Mouse (Mus musculus): ENCODE data around the gene Map4. TPM values are rescaled to one million over a fixed set of nuclear protein-coding genes. Genes with fewer than 3 reads are reported as not detected.
"Not testable (repeated sequence)": the region's sequence is repeated elsewhere in the genome, so short reads cannot be mapped to it uniquely, and the experiment has no call there.

Map4 gene
- polyA plus RNA-seq, 1 experiment from 2014 or later, result 69.1 TPM

DNA sequence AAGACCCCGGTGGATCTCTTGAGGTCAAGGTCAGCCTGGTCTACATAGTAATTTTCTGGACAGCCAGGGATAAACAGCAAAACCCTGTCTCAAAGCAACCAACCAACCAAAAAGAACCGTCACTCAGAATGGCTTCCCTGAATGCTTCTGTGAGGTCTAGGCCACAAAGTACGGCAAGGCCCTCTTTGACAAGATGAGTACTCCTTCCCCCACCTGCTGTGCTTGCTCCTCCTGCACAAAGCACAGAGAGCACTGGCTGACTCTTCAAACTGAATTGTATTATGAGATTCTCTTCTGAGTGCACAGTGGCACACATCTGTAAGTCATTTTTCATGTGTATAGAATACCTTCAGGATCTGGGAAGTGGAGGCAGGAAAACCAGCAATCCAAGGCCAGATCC, 166.5 kb downstream of the Map4 start:
- 93% methylated on average over 3 of the region's 3 CpGs for WGBS
- DNase-seq (ENCODE audit: low spot score), result no peak
- H3K9me3 ChIP-seq, result no peaks in the 10 kb centered on the region
- H3K4me1 ChIP-seq, result peaks cover 8% of the 10 kb centered on the region; the same call in 1 of the 2 replicates
- H3K27ac ChIP-seq, result no peak overlapping the region
- peaks cover 77% of the 10 kb centered on the region for H3K36me3 ChIP-seq
- no peak overlapping the region for H3K4me3 ChIP-seq
- H3K27me3 ChIP-seq (ENCODE audit: insufficient read depth, poor library complexity, severe bottlenecking), result no peaks in the 10 kb centered on the region

- WGBS, result 3% methylated on average over 41 of the region's 41 CpGs
- no peaks in the 10 kb centered on the region for H3K27me3 ChIP-seq (ENCODE audit: insufficient read depth, poor library complexity, severe bottlenecking)
- peaks cover 8% of the 10 kb centered on the region; the same call in 1 of the 2 replicates for H3K4me1 ChIP-seq
- H3K4me3 ChIP-seq, result peak overlapping the region; percentile 89
- no peaks in the 10 kb centered on the region for H3K9me3 ChIP-seq
- H3K27ac ChIP-seq, result peak overlapping the region; percentile 92
- H3K36me3 ChIP-seq, result peaks cover 77% of the 10 kb centered on the region
- DNase-seq (ENCODE audit: low spot score), result peak; percentile 96
Measured at GRCm38 (mm10) chr9:110100627-110101600, 169.7 kb downstream of the Map4 start.

GRCm38 (mm10) chr9:110116353-110116976, 185.2 kb downstream of the Map4 start:
- peak overlapping the region; percentile 95 for H3K4me3 ChIP-seq
- WGBS, result 16% methylated on average over 10 of the region's 10 CpGs
- DNase-seq (ENCODE audit: low spot score), result no peak
- H3K9me3 ChIP-seq, result no peaks in the 10 kb centered on the region
- no peaks in the 10 kb centered on the region for H3K27me3 ChIP-seq (ENCODE audit: insufficient read depth, poor library complexity, severe bottlenecking)
- peaks cover 36% of the 10 kb centered on the region for H3K36me3 ChIP-seq
- peaks cover 13% of the 10 kb centered on the region for H3K4me1 ChIP-seq
- peak overlapping the region; percentile 97 for H3K27ac ChIP-seq

DNA sequence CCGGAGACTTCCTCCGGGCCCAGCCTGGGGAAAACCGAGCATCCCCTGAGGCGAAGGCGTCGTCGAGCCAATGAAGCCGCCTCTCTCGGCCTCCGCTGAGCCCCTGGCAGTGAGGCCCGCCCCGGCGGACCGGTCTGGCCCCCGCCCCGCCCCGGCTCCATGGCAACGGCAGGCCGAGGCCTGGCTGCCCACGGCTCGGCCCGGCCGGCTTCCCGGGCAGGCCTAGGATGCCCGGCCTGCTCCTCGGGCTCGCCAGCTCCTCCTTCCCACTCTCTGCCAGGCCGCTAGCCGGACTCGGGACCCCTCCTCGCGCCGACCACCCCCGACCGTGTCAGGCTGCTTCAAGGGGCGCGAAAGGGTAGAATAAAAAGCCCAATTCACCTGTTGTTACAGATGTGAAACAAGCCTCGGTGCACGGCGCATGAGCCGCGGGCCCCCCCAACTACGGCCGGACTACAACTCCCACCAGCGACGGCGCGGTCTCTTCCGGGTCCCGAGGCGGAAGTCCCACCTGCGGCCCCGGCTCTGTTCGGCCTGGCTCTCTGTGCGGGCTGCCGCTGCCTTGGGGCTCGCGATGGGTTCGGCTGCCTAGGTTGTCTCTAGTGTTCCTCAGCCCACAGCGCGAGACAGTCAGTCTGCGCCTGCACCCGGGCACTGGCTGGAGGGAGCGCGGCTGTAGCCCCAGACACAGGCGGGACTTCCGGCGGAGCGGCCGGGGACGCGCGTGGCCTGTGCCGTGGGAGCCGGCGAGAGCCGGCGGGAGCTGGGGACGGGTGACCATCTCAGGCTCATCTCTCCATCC, 185.9 kb downstream of the Map4 start, which contains the start of gene Smarcc1:
Smarcc1 (plus strand) TSS at position 732 of the 802 bp plus-strand sequence.
- peaks cover 13% of the 10 kb centered on the region for H3K4me1 ChIP-seq
- H3K27ac ChIP-seq, result peak within 1 kb of the TSS; percentile 97
- peaks cover 29% of the 10 kb centered on the region for H3K36me3 ChIP-seq
- under 1% methylated on average over 79 of the region's 79 CpGs for WGBS
- DNase-seq (ENCODE audit: low spot score), result peak; percentile 96
- H3K4me3 ChIP-seq, result peak within 1 kb of the TSS; percentile 95
- no peaks in the 10 kb centered on the region for H3K27me3 ChIP-seq (ENCODE audit: insufficient read depth, poor library complexity, severe bottlenecking)
- H3K9me3 ChIP-seq, result no peaks in the 10 kb centered on the region

- Histone ChIP-seq H3K4me3 (peak within 1 kb of the TSS; percentile 95), H3K36me3 (peaks cover 23% of the 10 kb centered on the region), H3K4me1 (peaks cover 13% of the 10 kb centered on the region), H3K9me3 (no peaks in the 10 kb centered on the region), H3K27me3 (ENCODE audit: insufficient read depth, poor library complexity, severe bottlenecking) (no peaks in the 10 kb centered on the region), H3K27ac (peak within 1 kb of the TSS; percentile 97)
- DNase-seq (ENCODE audit: low spot score), result no peak
- 2% methylated on average over 17 of the region's 17 CpGs for WGBS
Measured at GRCm38 (mm10) chr9:110117779-110118139, 186.5 kb downstream of the Map4 start, which contains the start of gene Dhx30. Gene Dhx30, minus strand, starts transcription at chr9:110117830.

- 68% methylated on average over 1 of the region's 1 CpGs for WGBS
- no peak for DNase-seq (ENCODE audit: low spot score)
- H3K27ac ChIP-seq, result peak overlapping the region; percentile 97
- peaks cover 19% of the 10 kb centered on the region for H3K36me3 ChIP-seq
- peak overlapping the region; percentile 95 for H3K4me3 ChIP-seq
- H3K27me3 ChIP-seq (ENCODE audit: insufficient read depth, poor library complexity, severe bottlenecking), result no peaks in the 10 kb centered on the region
- peaks cover 13% of the 10 kb centered on the region for H3K4me1 ChIP-seq
- no peaks in the 10 kb centered on the region for H3K9me3 ChIP-seq
Measured at GRCm38 (mm10) chr9:110118249-110118648, 187.0 kb downstream of the Map4 start.

GRCm38 (mm10) chr9:110121424-110121823, 190.2 kb downstream of the Map4 start:
- H3K9me3 ChIP-seq, result no peaks in the 10 kb centered on the region
- no peaks in the 10 kb centered on the region for H3K36me3 ChIP-seq
- WGBS, result 68% methylated on average over 4 of the region's 4 CpGs
- no peaks in the 10 kb centered on the region for H3K27me3 ChIP-seq (ENCODE audit: insufficient read depth, poor library complexity, severe bottlenecking)
- no peak for DNase-seq (ENCODE audit: low spot score)
- no peak overlapping the region for H3K4me3 ChIP-seq
- H3K4me1 ChIP-seq, result peaks cover 13% of the 10 kb centered on the region
- H3K27ac ChIP-seq, result no peak overlapping the region

GRCm38 (mm10) chr9:110123322-110123721, 192.1 kb downstream of the Map4 start:
- no peak overlapping the region for H3K27ac ChIP-seq
- 73% methylated on average over 2 of the region's 2 CpGs for WGBS
- no peaks in the 10 kb centered on the region for H3K27me3 ChIP-seq (ENCODE audit: insufficient read depth, poor library complexity, severe bottlenecking)
- no peaks in the 10 kb centered on the region for H3K9me3 ChIP-seq
- no peak overlapping the region for H3K4me3 ChIP-seq
- no peak for DNase-seq (ENCODE audit: low spot score)
- peaks cover 10% of the 10 kb centered on the region for H3K4me1 ChIP-seq
- H3K36me3 ChIP-seq, result no peaks in the 10 kb centered on the region

GRCm38 (mm10) chr9:110124008-110124540, 192.8 kb downstream of the Map4 start:
- H3K4me1 ChIP-seq; H3K4me3 ChIP-seq; H3K27me3 ChIP-seq (ENCODE audit: insufficient read depth, poor library complexity, severe bottlenecking); H3K36me3 ChIP-seq; H3K27ac ChIP-seq; H3K9me3 ChIP-seq; DNase-seq (ENCODE audit: low spot score): not testable (repeated sequence)
- WGBS, result 56% methylated on average over 2 of the region's 2 CpGs

- Histone ChIP-seq H3K36me3 (peaks cover 15% of the 10 kb centered on the region), H3K9me3 (no peaks in the 10 kb centered on the region), H3K4me1 (peaks cover 13% of the 10 kb centered on the region), H3K27me3 (ENCODE audit: insufficient read depth, poor library complexity, severe bottlenecking) (no peaks in the 10 kb centered on the region), H3K4me3 (peak overlapping the region; percentile 98), H3K27ac (peak overlapping the region; percentile 99)
- DNase-seq (ENCODE audit: low spot score), result no peak
- 25% methylated on average over 10 of the region's 10 CpGs for WGBS
Measured at GRCm38 (mm10) chr9:110130896-110131524, 199.8 kb downstream of the Map4 start.

- H3K27me3 ChIP-seq (ENCODE audit: insufficient read depth, poor library complexity, severe bottlenecking), result no peaks in the 10 kb centered on the region
- peak overlapping the region; percentile 99 for H3K27ac ChIP-seq
- peaks cover 13% of the 10 kb centered on the region for H3K4me1 ChIP-seq
- H3K36me3 ChIP-seq, result peaks cover 22% of the 10 kb centered on the region
- peak overlapping the region; percentile 98 for H3K4me3 ChIP-seq
- no peaks in the 10 kb centered on the region for H3K9me3 ChIP-seq
- peak; percentile 99 for DNase-seq (ENCODE audit: low spot score)
- under 1% methylated on average over 64 of the region's 64 CpGs for WGBS
Measured at GRCm38 (mm10) chr9:110131525-110132197, 200.4 kb downstream of the Map4 start.

All from heart, embryonic 10.5 days (tissue).